Mouse (Mus musculus) kidney, embryonic 14.5 days (tissue): ENCODE measurements around the gene Slc5a10. TPM values are rescaled to one million over a fixed set of nuclear protein-coding genes. Genes with fewer than 3 reads are reported as not detected.

Source experiments
- ATAC-seq: fragments of 200-750 bp; cut with Nextera tagmentation; 2 replicates; pipeline ENCODE4 v1.8.0; 2017; ENCODE audit warnings: moderate number of reproducible peaks, mild to moderate bottlenecking, moderate TSS enrichment, moderate library complexity; ENCODE audit not compliant: low FRiP score, low TSS enrichment
- H3K27ac ChIP-seq: fragments of 300-500 bp; sonication (generic); 2 replicates; pipeline ENCODE4 v1.5.1; 2014; ENCODE audit warnings: low read depth, mild to moderate bottlenecking, low read length, moderate library complexity, mixed read lengths
- H3K27me3 ChIP-seq: fragments of 300-500 bp; sonication (generic); 2 replicates; pipeline ENCODE4 v1.6.1; 2014; ENCODE audit warnings: mild to moderate bottlenecking, low read length; ENCODE audit not compliant: control insufficient read depth, insufficient read depth
- H3K36me3 ChIP-seq: fragments of 300-500 bp; sonication (generic); 2 replicates; pipeline ENCODE4 v1.6.1; 2014; ENCODE audit warnings: low read length, mixed read lengths; ENCODE audit not compliant: control insufficient read depth, insufficient read depth
- H3K4me1 ChIP-seq: fragments of 300-500 bp; sonication (generic); 2 replicates; pipeline ENCODE4 v1.6.1; 2014; ENCODE audit warnings: low read length, mixed read lengths; ENCODE audit not compliant: control insufficient read depth, insufficient read depth
- H3K4me2 ChIP-seq: fragments of 300-500 bp; sonication (generic); replicated peaks from 2 replicates; pipeline ENCODE4 v1.6.1; 2014; ENCODE audit warnings: low read depth, mild to moderate bottlenecking, low read length
- H3K4me3 ChIP-seq: fragments of 300-500 bp; sonication (generic); 2 replicates; pipeline ENCODE4 v1.5.1; 2014; ENCODE audit warnings: mild to moderate bottlenecking, low read length
- H3K9ac ChIP-seq: fragments of 300-500 bp; sonication (generic); 2 replicates; pipeline ENCODE4 v1.6.1; 2014; ENCODE audit warnings: low read depth, mild to moderate bottlenecking, low read length, moderate library complexity
- H3K9me3 ChIP-seq: fragments of 300-500 bp; sonication (generic); 2 replicates; pipeline ENCODE4 v1.6.1; 2016; ENCODE audit warnings: low read length; ENCODE audit not compliant: control insufficient read depth
- WGBS: fragments of 180-500 bp; shearing (Covaris S2); extraction: QIAGEN DNeasy Blood & Tissue Kit; methylation state at CpG from one replicate; pipeline ENCODE4 v1.1.7; 2014; 5-methylcytosine and 5-hydroxymethylcytosine counted together
- polyA plus RNA-seq: library from polyadenylated mRNA; unstranded; fragments of >200 nt; fragmentation: Nextera tagmentation; extraction: Ambion mirVana; gene quantifications from 2 replicates; pipeline ENCODE4 v1.2.1, GENCODE M21; 2014

Gene Slc5a10
- polyA plus RNA-seq, 1 experiment from 2014 or later: 0.11 TPM

DNA sequence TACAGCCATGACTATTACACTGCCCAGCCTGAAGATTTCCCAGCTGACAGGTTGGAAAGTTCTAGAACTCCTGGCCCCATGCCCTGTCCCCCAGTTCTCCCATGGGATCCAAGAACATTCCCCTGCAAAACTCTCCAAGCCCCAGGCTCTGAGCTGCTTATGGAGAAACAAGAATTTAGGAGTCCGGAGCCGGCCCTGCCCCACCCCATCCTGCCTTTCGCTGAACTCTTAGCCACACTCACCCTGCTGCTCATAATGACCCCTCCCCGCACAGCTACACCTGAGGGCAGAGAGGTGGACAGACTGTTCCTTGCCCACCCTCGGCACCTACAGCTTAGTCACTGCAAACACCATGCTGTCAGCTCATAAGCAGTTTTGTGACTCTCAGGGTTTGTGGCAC, 52.8 kb downstream of the Slc5a10 start:
- H3K36me3 ChIP-seq: no peaks in the 10 kb centered on the region
- 71% methylated on average over 5 of the region's 5 CpGs for WGBS
- H3K9me3 ChIP-seq: no peaks in the 10 kb centered on the region
- H3K4me3 ChIP-seq: no peak overlapping the region
- no peak overlapping the region for H3K27ac ChIP-seq
- H3K9ac ChIP-seq: no peak overlapping the region
- no peaks in the 10 kb centered on the region for H3K4me1 ChIP-seq
- H3K4me2 ChIP-seq: no peak overlapping the region
- H3K27me3 ChIP-seq: no peaks in the 10 kb centered on the region
- ATAC-seq: no peak

- Histone ChIP-seq H3K27ac (no peak overlapping the region), H3K4me1 (no peaks in the 10 kb centered on the region), H3K36me3 (no peaks in the 10 kb centered on the region), H3K4me2 (no peak overlapping the region), H3K9ac (no peak overlapping the region), H3K9me3 (no peaks in the 10 kb centered on the region), H3K4me3 (no peak overlapping the region), H3K27me3 (no peaks in the 10 kb centered on the region)
- no peak for ATAC-seq
- 87% methylated on average over 5 of the region's 5 CpGs for WGBS
Observed at GRCm38 (mm10) chr11:61667248-61667647, 53.4 kb downstream of the Slc5a10 start.

- Histone ChIP-seq H3K27ac (no peak overlapping the region), H3K27me3 (no peaks in the 10 kb centered on the region), H3K9me3 (no peaks in the 10 kb centered on the region), H3K4me1 (no peaks in the 10 kb centered on the region), H3K36me3 (no peaks in the 10 kb centered on the region), H3K9ac (no peak overlapping the region), H3K4me2 (no peak overlapping the region), H3K4me3 (no peak overlapping the region)
- WGBS: 48% methylated on average over 7 of the region's 7 CpGs
- ATAC-seq: peak; percentile 73
Observed at GRCm38 (mm10) chr11:61665991-61666799, 54.4 kb downstream of the Slc5a10 start.

DNA sequence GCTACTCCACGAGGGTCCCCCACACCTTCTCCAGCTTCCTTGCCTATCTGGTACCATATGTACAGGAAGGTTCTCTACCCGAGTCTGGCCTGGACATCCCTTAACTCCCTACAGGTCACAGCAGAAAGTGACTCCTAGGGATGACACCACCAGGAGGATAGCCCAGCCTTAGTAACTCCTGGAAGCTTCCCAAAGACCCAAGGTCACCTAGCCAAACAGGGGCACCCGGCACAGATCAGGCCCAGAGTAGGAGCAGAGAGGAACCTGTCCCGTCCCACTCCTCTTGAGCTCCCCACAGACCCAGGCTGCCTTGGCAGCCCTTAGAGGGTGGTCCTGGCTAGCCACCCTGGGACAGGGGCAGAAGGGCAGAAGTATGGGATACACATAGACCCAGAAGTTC, 55.2 kb downstream of the Slc5a10 start:
- Histone ChIP-seq H3K4me3 (no peak overlapping the region), H3K4me2 (no peak overlapping the region), H3K27me3 (no peaks in the 10 kb centered on the region), H3K27ac (no peak overlapping the region), H3K9me3 (no peaks in the 10 kb centered on the region), H3K36me3 (no peaks in the 10 kb centered on the region), H3K4me1 (no peaks in the 10 kb centered on the region), H3K9ac (no peak overlapping the region)
- ATAC-seq: no peak
- 88% methylated on average over 4 of the region's 4 CpGs for WGBS

- no peak for ATAC-seq
- no peak overlapping the region for H3K27ac ChIP-seq
- H3K27me3 ChIP-seq: no peaks in the 10 kb centered on the region
- H3K36me3 ChIP-seq: no peaks in the 10 kb centered on the region
- 77% methylated on average over 5 of the region's 5 CpGs for WGBS
- no peaks in the 10 kb centered on the region for H3K9me3 ChIP-seq
- H3K4me1 ChIP-seq: no peaks in the 10 kb centered on the region
- no peak overlapping the region for H3K4me3 ChIP-seq
- H3K9ac ChIP-seq: no peak overlapping the region
- no peak overlapping the region for H3K4me2 ChIP-seq
Observed at GRCm38 (mm10) chr11:61662189-61662588, 58.4 kb downstream of the Slc5a10 start.

GRCm38 (mm10) chr11:61660806-61661392, 59.7 kb downstream of the Slc5a10 start:
- ATAC-seq: no peak
- H3K9ac ChIP-seq: no peak overlapping the region
- no peaks in the 10 kb centered on the region for H3K9me3 ChIP-seq
- H3K4me3 ChIP-seq: no peak overlapping the region
- no peak overlapping the region for H3K4me2 ChIP-seq
- H3K4me1 ChIP-seq: no peaks in the 10 kb centered on the region
- H3K36me3 ChIP-seq: no peaks in the 10 kb centered on the region
- 64% methylated on average over 7 of the region's 7 CpGs for WGBS
- no peaks in the 10 kb centered on the region for H3K27me3 ChIP-seq
- no peak overlapping the region for H3K27ac ChIP-seq

GRCm38 (mm10) chr11:61660001-61660400, 60.6 kb downstream of the Slc5a10 start:
- no peak for ATAC-seq
- Histone ChIP-seq H3K9ac (no peak overlapping the region), H3K4me3 (no peak overlapping the region), H3K9me3 (no peaks in the 10 kb centered on the region), H3K27me3 (no peaks in the 10 kb centered on the region), H3K4me2 (no peak overlapping the region), H3K4me1 (no peaks in the 10 kb centered on the region), H3K27ac (no peak overlapping the region), H3K36me3 (no peaks in the 10 kb centered on the region)
- WGBS: 90% methylated on average over 8 of the region's 8 CpGs

GRCm38 (mm10) chr11:61659011-61659858, 61.4 kb downstream of the Slc5a10 start:
- ATAC-seq: no peak
- no peak overlapping the region for H3K4me2 ChIP-seq
- no peaks in the 10 kb centered on the region for H3K27me3 ChIP-seq
- no peaks in the 10 kb centered on the region for H3K36me3 ChIP-seq
- H3K4me3 ChIP-seq: no peak overlapping the region
- H3K9me3 ChIP-seq: no peaks in the 10 kb centered on the region
- 79% methylated on average over 4 of the region's 4 CpGs for WGBS
- H3K4me1 ChIP-seq: no peaks in the 10 kb centered on the region
- no peak overlapping the region for H3K27ac ChIP-seq
- H3K9ac ChIP-seq: no peak overlapping the region
